Mouse (Mus musculus) forebrain, embryonic 11.5 days (tissue): Measurements from ENCODE around the gene Vill. TPM values are rescaled to one million over a fixed set of nuclear protein-coding genes. Genes with fewer than 3 reads are reported as not detected.

Experiments used
- ATAC-seq: fragments of 200-750 bp; cut with Nextera tagmentation; replicated peaks from 2 replicates; pipeline ENCODE4 v1.8.0; 2017; ENCODE audit warnings: moderate TSS enrichment; ENCODE audit not compliant: low FRiP score
- DNase-seq: peaks from one replicate; pipeline ENCODE4 v3.0.0-alpha.2; 2017; ENCODE audit warnings: low spot score
- H3K27ac ChIP-seq: fragments of 300-500 bp; sonication (generic); 2 replicates; pipeline ENCODE4 v1.5.1; 2014; ENCODE audit warnings: low read depth, low read length
- H3K27me3 ChIP-seq: fragments of 300-500 bp; sonication (generic); 2 replicates; pipeline ENCODE4 v1.6.1; 2014; ENCODE audit warnings: mild to moderate bottlenecking, low read length, mixed read lengths; ENCODE audit not compliant: control insufficient read depth, insufficient read depth
- H3K36me3 ChIP-seq: fragments of 300-500 bp; sonication (generic); 2 replicates; pipeline ENCODE4 v1.6.1; 2014; ENCODE audit warnings: mild to moderate bottlenecking, low read length, moderate library complexity, mixed read lengths; ENCODE audit not compliant: control insufficient read depth, insufficient read depth
- H3K4me1 ChIP-seq: fragments of 300-500 bp; sonication (generic); replicated peaks from 2 replicates; pipeline ENCODE4 v1.6.1; 2014; ENCODE audit warnings: low read length, mixed read lengths; ENCODE audit not compliant: control insufficient read depth, insufficient read depth
- H3K4me2 ChIP-seq: fragments of 300-500 bp; sonication (generic); 2 replicates; pipeline ENCODE4 v1.6.1; 2014; ENCODE audit warnings: low read depth, mild to moderate bottlenecking, low read length, moderate library complexity, mixed read lengths; ENCODE audit not compliant: severe bottlenecking
- H3K4me3 ChIP-seq: fragments of 300-500 bp; sonication (generic); 2 replicates; pipeline ENCODE4 v1.5.1; 2014; ENCODE audit warnings: low read depth, low read length
- H3K9ac ChIP-seq: fragments of 300-500 bp; sonication (generic); 2 replicates; pipeline ENCODE4 v1.6.1; 2014; ENCODE audit warnings: low read length
- H3K9me3 ChIP-seq: fragments of 300-500 bp; sonication (generic); 2 replicates; pipeline ENCODE4 v1.6.1; 2016; ENCODE audit warnings: low read length, mixed read lengths; ENCODE audit not compliant: control insufficient read depth
- WGBS: fragments of 180-500 bp; shearing (Covaris S2); extraction: QIAGEN DNeasy Blood & Tissue Kit; methylation state at CpG from one replicate; pipeline ENCODE4 v1.1.7; 2014; 5-methylcytosine and 5-hydroxymethylcytosine counted together
- polyA plus RNA-seq: library from polyadenylated mRNA; unstranded; fragments of >200 nt; fragmentation: Nextera tagmentation; extraction: Ambion mirVana; gene quantifications from 2 replicates; pipeline ENCODE4 v1.2.1, GENCODE M21; 2014

The Vill gene
- polyA plus RNA-seq, 1 experiment from 2014 or later, result 8.6 TPM

DNA sequence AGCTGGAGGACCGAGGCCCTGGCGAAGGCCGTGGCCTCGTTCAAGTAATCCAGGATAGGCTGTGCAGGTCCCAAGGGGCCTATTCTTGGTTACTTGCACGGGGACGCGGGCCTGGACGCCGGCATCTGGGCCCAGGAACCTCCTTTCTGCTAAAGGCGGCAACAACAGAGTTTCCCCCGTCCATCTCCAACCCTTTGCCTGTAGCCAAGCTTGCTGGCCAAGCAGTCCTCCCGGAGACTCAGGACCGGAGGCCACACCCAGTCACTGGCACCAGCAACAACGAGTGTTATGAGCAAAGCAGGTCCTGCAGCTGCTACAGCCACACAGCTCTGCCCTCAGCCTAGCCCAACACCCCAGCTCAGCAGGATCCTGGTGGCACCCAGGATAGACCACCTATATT lies 20.8 kb upstream of the Vill start:
- Histone ChIP-seq H3K4me3 (no peak overlapping the region), H3K4me2 (no peak overlapping the region), H3K9me3 (no peaks in the 10 kb centered on the region), H3K27ac (no peak overlapping the region), H3K9ac (no peak overlapping the region), H3K4me1 (peaks cover 20% of the 10 kb centered on the region), H3K36me3 (no peaks in the 10 kb centered on the region), H3K27me3 (no peaks in the 10 kb centered on the region)
- DNase-seq (no peak), ATAC-seq (no peak)
- 88% methylated on average over 14 of the region's 14 CpGs for WGBS

DNA sequence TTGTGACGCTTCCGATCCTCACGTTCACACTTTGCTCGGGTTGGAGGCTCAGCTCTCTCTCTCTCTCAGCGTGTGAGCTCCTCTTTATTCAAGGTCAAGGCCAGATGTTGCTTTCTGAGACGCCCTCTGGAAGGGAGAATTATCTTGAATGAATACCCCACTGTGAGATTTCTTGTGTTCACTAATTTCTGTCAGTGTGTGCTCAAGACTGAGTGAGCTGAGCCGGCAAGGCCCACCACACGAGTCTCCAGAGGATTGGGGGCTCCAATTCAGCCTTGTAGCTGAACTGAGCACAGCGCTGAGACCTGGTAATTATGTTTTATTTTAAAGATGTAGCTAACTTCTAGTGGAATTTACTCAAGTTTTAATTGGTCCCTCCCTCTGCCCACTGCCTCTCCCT lies 20.0 kb upstream of the Vill start:
- ATAC-seq (no peak), DNase-seq (no peak)
- Histone ChIP-seq H3K4me2 (no peak overlapping the region), H3K9ac (no peak overlapping the region; the same call in 1 of the 2 replicates), H3K27ac (peak overlapping the region; percentile 50; the same call in 1 of the 2 replicates), H3K4me3 (no peak overlapping the region), H3K9me3 (no peaks in the 10 kb centered on the region), H3K36me3 (no peaks in the 10 kb centered on the region), H3K27me3 (no peaks in the 10 kb centered on the region), H3K4me1 (peaks cover 20% of the 10 kb centered on the region)
- WGBS, result 34% methylated on average over 9 of the region's 9 CpGs

DNA sequence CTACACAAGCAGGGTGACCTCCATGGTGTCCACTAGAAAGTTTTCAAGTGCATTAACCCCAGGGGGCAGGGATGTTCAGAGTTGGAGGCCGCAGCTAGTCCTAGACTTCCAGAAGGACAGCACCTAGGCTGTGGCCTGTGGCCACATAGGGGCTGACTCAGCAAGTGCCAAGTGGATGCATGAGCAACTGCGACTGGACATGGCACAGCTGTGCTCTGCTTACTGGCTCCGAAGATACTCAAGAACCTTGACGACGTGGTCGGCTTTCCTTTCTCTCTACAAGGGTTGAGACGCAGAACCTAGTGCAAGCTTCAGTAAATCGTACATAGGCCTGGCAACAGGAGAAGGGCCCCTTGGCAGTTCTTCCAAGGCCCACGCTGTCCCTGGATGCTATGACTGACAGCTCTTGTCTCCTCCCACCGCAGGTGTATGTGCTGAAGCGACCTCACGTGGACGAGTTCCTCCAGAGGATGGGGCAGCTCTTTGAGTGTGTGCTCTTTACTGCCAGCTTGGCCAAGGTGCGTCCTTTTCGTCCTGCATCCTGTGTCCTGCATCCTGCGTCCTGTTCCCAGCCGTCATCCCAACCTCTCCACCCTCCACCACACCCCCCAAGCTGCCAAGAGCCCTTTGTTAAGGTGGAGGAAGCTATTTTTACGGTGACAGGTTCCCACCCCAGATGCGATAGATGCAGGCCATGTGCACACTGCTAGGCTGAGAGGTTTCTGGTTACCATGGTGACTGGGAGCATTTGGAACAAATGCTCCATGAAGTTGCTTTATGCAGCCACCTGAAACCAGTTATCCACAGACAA lies 19.3 kb upstream of the Vill start:
- H3K27ac ChIP-seq, result no peak overlapping the region
- DNase-seq (no peak), ATAC-seq (peak; percentile 47)
- H3K4me2 ChIP-seq, result no peak overlapping the region
- no peak overlapping the region for H3K4me3 ChIP-seq
- peaks cover 20% of the 10 kb centered on the region for H3K4me1 ChIP-seq
- H3K9me3 ChIP-seq, result no peaks in the 10 kb centered on the region
- H3K9ac ChIP-seq, result peak overlapping the region; percentile 27
- WGBS, result 74% methylated on average over 19 of the region's 19 CpGs
- no peaks in the 10 kb centered on the region for H3K27me3 ChIP-seq
- H3K36me3 ChIP-seq, result no peaks in the 10 kb centered on the region

DNA sequence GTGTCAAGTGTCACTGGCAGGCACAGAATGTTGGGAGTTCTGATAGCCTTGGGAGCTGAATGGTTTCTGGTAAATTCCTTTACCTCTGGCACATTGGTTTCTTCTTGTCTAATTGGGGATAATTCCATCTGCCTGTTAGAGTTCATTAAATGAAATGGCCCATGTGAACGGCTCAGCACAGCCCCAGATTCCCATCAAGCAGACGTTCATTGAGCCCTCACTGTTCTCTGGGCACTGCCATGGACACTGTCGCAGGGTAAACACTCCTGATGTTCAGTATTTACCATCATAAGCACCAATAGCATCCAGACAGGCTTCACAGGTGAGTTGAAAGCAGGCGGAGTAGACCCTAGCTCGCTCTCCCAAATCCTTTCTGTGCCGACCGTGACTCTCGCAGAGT lies 18.5 kb upstream of the Vill start:
- no peak overlapping the region for H3K4me2 ChIP-seq
- no peak overlapping the region for H3K4me3 ChIP-seq
- H3K9me3 ChIP-seq, result no peaks in the 10 kb centered on the region
- H3K9ac ChIP-seq, result no peak overlapping the region
- peaks cover 20% of the 10 kb centered on the region for H3K4me1 ChIP-seq
- H3K36me3 ChIP-seq, result no peaks in the 10 kb centered on the region
- 65% methylated on average over 8 of the region's 8 CpGs for WGBS
- no peaks in the 10 kb centered on the region for H3K27me3 ChIP-seq
- ATAC-seq (peak; percentile 16), DNase-seq (no peak)
- no peak overlapping the region for H3K27ac ChIP-seq

DNA sequence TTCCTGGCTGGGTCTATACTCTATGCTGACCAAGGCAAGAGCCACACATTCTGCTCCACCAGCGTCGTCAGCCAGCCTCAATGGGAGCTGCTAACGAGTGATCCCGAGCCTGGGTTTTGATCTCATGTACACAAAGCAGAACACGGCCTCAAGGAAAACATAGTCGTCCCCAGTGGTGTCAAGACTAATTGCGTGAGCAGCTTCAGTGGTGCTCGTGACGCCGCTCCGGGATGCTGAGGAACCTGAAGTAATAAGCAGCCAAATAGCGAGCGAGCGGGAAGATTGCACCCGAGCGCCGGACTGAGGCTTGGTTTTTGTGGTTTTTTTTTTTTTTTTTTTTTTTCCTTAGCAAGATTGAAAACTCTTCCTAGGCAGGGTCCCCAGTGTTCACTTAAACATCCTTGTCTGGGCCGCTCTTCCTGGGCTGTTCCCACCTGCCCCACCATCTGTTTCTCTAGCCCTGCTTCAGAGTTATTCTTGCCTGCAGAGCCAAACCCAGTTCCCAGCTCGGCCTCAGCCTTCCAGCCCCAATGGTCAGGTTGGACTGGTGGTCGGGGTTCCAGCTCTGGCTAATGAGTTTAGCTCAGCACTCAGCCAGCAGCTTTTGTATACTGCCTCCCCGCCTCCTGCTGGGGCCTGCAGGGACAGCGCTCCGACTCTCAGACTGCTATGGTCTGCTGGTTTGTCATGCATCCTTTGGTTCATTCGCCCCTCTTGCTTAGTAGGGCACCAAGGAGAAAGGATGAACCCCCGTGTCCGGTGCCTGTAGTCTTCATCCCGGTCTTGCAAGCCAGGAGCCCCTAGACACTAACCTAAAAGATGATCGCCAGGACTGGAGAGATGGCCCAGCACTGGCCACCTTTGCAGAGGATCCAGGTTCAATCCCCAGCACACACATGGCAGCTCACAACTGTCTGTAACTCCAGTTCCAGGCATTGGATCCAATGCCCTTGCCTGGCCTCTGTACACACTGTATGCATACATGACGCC lies 17.6 kb upstream of the Vill start:
- H3K27me3 ChIP-seq, result no peaks in the 10 kb centered on the region
- peaks cover 20% of the 10 kb centered on the region for H3K4me1 ChIP-seq
- no peaks in the 10 kb centered on the region for H3K36me3 ChIP-seq
- no peak overlapping the region for H3K9ac ChIP-seq
- no peak overlapping the region for H3K4me2 ChIP-seq
- ATAC-seq (0 out of 2 replicates have a peak, but pooled peaks have one; percentile 15), DNase-seq (no peak)
- no peak overlapping the region for H3K27ac ChIP-seq
- H3K9me3 ChIP-seq, result no peaks in the 10 kb centered on the region
- no peak overlapping the region for H3K4me3 ChIP-seq
- 57% methylated on average over 29 of the region's 29 CpGs for WGBS

DNA sequence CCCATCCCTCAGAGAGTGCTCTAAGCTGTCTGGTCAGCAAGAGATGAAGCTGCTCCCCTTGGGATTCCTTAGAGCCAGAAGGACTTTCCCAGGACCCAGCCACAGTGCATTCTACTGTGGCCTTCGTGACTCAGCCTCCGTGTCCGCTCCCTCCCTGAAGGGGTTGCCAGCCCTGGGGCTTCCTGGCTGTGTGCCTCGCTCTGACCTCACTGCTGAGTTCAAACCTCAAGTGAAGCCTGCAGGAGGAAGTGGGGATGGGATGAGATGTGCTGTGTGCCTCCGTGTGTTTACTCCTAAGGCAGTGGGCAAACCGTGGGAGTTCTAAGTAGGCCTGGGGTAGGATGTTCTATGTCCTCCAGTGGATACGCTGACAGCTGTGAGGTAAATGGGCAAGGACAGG lies 16.7 kb upstream of the Vill start:
- WGBS, result 86% methylated on average over 7 of the region's 7 CpGs
- Histone ChIP-seq H3K4me1 (peaks cover 20% of the 10 kb centered on the region), H3K4me3 (no peak overlapping the region), H3K27ac (no peak overlapping the region), H3K9ac (no peak overlapping the region), H3K27me3 (no peaks in the 10 kb centered on the region), H3K9me3 (no peaks in the 10 kb centered on the region), H3K36me3 (no peaks in the 10 kb centered on the region), H3K4me2 (no peak overlapping the region)
- DNase-seq, result no peak
- ATAC-seq, result no peak

DNA sequence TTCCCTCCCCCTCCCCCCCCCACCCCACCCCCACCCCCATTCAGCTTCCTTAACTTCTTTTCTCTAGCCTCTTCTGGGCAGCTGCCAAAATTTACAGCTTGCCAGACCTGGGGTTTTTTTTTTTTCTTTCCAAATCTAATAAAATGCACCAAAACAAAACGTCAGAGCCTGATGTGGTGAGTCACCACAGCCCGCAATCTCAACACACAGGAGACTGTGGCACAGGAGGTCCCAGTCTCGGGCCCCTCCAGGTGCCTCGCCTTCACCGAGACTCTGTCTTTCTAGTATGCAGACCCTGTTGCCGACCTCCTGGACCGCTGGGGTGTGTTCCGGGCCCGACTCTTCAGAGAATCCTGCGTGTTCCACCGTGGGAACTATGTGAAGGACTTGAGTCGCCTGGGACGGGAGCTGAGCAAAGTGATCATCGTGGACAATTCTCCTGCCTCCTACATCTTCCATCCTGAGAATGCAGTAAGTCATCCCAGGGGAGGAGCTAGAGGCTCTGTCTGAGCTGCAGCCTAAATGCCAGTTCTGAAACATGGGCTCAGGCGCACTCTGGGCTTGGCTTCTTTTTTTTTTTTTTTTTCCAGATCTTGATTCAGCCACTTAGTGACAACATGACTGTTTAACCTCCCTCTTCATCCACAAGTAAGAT lies 15.4 kb upstream of the Vill start:
- no peaks in the 10 kb centered on the region for H3K36me3 ChIP-seq
- 82% methylated on average over 15 of the region's 15 CpGs for WGBS
- no peak overlapping the region for H3K27ac ChIP-seq
- no peak overlapping the region for H3K9ac ChIP-seq
- peaks cover 17% of the 10 kb centered on the region for H3K4me1 ChIP-seq
- no peak overlapping the region for H3K4me2 ChIP-seq
- H3K9me3 ChIP-seq, result no peaks in the 10 kb centered on the region
- DNase-seq (no peak), ATAC-seq (no peak)
- no peaks in the 10 kb centered on the region for H3K27me3 ChIP-seq
- no peak overlapping the region for H3K4me3 ChIP-seq

DNA sequence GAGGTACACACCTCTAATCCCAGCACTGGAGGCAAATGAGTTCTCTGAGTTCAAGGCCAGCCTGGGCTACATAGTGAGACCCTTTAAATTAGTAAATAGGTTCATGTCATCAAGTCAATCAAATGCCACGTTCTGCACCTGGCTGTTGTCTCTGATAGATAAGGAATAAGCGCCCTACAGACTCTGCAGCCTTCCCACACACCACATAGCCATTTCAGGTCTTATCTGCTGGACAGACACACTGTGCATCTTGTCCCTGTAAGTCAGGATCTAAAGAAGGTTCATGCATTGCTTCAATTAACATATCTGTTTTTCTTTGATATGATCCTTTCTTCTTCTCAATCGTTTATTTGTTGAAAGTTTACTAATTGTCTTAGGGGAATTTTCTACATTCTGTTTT lies 14.0 kb upstream of the Vill start:
- Histone ChIP-seq H3K9ac (no peak overlapping the region), H3K27ac (no peak overlapping the region), H3K27me3 (no peaks in the 10 kb centered on the region), H3K4me1 (peaks cover 3% of the 10 kb centered on the region), H3K9me3 (no peaks in the 10 kb centered on the region), H3K36me3 (no peaks in the 10 kb centered on the region), H3K4me2 (no peak overlapping the region), H3K4me3 (no peak overlapping the region)
- ATAC-seq, result no peak
- DNase-seq, result no peak
- WGBS, result 91% methylated on average over 3 of the region's 3 CpGs
